Mouse (Mus musculus) cerebellum, postnatal 36 days (tissue): ENCODE results near the gene Tuft1.
A peak's percentile ranks its signal among the peaks of the same experiment; 100 is the strongest.
"Not testable (repeated sequence)": the region's sequence is repeated elsewhere in the genome, so short reads cannot be mapped to it uniquely, and the experiment has no call there.

Experiments used
- DNase-seq, 2 experiments: peaks; one replicate each; pipeline ENCODE4 v3.0.0; 2021 to 2022; ENCODE audit warnings: mixed read lengths in 2 of 2

Gene Tuft1

DNA sequence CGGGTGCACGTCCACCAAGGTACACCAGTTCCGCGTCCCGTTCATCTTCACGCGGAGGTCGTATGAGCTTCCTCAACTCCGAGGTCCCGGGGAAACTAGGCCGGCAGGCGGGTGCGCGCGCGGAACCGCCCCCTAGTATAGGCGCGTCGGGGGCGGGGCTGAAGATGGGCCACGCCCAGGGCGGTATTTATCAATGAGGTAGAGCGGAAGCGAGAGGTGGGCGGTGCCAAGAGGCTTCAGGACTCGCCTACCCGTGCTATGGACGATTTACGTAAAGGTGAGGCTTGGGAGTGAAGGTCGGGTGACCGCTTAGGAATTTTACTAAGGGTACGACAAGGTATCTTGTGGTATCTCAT lies at the start of gene Tuft1:
TSS of gene Tuft1 (minus strand) at position 133 of the 356 bp plus-strand sequence.
- DNase-seq = peak; percentile 45 to 59

DNA sequence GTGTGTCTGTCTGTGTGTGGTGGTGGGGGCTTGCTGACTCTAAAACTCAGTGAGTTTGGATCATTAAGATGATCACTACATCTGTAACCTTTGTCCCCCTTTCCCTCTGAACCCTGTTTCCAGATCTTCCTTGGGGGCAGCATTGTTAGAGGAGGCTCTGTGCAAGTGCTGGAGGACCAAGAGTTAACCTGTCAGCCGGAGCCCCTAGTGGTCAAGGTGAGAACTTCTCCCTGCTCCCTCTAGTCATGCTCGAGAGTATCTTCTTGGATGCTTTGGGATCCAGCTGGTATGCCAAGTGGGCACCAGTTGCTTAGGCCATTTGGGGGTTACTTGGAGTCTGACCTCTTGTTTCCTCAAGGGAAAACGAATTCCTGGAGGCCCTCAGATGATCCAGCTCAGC lies 44.7 kb upstream of the Tuft1 start:
- DNase-seq = peak in 1 of 2 experiments; percentile 14

DNA sequence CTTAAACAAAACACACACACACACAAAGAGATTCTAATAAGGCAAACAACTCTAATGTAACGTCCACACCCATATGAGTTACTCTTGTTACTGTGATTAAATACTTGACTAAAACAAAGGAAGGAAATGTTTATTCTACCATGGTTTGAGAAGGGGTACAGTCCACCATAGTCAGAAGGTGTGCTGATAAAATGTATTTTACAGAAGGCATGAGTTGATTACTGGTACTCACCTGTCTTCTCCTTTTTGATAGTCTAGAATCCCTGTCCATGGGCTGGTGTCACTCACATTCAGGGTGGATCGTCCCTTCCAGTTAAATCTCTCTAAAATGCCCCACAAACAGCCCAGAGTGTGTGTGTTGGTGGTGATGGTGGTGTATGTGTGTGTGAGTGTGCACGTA lies 44.2 kb upstream of the Tuft1 start:
- DNase-seq = no peak

DNA sequence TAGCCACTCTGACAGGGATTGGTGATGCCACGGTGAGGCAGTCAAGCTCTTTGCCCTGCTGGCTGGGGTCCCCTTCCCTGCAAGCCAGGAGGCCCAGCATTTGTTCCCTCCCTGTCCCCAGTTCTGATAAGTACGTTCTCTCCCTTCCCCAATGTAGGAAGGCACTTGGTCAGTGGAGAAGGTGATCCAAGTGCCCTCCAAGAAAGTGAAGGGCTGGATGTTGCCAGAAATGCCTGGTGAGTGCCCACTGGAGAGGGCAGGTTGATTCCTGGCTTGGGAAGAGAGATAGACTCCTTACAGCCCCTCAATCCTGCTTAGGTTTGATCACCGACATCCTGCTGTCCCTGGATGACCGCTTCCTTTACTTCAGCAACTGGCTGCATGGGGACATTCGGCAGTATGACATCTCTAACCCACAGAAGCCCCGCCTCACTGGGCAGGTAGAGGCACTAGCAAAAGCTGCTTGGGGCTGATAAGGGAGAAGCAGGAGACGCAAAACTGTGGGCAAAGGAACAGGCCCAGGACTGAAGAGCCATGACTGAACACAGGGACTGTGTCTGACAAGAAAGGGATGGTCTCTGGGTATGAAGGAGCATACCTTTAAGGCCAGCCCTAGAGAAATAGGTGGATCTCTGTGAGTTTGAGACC lies 43.6 kb upstream of the Tuft1 start:
- not testable (repeated sequence) for DNase-seq

DNA sequence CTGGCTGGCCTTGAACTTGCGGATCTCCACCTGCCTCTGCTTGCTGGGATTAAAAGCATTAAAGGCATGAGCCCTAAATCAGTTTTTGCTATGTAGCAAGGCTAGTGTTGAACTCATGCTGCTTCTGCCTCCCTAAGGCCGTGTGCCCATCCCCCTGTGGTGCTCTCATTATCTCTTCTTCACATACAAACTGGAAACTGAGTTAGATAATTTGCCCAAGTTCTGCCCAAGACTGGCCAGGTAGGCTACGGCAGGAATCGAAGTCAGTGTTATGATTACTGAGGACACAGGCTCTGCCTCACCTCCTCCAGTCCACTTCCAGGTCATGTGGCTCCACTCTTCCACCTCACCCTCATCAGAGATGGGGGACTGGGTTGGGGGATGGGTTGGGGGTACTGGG lies 37.6 kb upstream of the Tuft1 start:
- not testable (repeated sequence) for DNase-seq

DNA sequence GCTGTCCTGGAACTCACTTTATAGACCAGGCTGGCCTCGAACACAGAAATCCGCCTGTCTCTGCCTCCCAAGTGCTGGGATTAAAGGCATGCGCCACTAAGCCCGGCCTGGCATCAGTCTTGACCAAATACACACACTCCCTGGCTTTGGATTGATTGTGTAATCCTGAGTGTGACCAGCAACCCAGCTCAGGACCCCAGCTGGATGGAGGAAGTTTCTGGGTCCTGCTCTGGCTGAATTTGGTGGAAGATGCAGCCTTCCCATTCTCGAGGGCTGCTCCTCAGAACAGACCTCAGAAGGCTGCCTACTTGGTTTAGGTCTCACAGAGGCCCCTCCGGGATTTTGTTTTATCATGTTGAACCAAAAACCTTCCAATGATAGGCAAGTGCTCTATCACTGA lies 36.9 kb upstream of the Tuft1 start:
- DNase-seq = not testable (repeated sequence)

DNA sequence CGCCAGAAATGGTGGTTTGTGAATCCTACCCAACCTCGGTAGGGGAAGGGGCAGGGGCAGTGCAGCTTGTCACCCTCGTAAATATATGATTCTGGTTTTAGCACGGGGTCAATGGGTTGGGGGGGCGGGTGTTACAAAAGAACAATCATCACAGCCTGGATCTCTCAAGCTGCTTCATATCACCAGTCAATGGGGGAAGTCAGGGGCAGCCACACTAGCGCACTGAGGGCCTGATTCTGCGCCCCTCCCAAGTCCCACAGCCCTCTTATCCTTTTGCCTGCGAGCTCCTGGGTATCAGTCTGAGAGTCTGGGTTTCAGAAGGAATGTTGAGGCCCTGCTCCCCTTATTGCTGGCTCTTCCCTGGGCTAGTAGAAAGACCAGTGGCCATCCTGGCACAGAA lies 35.2 kb upstream of the Tuft1 start:
- DNase-seq = not testable (repeated sequence)

DNA sequence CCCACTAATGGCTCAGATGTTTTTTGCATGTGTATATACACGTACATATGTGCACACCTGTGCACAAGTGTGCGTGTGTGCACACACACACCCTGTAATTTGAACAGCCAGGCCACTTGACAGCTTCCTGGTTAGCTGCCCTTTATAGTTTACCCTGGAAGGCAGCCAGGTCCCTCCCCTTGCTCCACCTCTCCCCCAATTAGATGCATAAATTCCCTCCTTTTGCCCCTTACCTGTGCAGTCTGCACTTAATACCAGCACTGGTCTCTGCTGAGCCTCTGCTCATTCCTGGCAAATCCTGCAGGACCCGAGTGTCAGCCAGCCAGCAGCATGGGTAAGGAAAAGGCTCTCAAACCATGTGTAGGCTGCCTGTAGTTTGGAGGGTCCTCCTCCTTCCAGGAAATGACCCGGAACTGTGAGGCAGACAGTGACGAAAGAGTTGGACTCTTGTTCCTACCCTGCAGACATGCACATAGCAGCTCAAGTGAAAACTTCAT lies 34.7 kb upstream of the Tuft1 start, which contains the start of gene Selenbp2:
TSS of gene Selenbp2 (plus strand) at position 228 of the 497 bp plus-strand sequence.
- no peak for DNase-seq

DNA sequence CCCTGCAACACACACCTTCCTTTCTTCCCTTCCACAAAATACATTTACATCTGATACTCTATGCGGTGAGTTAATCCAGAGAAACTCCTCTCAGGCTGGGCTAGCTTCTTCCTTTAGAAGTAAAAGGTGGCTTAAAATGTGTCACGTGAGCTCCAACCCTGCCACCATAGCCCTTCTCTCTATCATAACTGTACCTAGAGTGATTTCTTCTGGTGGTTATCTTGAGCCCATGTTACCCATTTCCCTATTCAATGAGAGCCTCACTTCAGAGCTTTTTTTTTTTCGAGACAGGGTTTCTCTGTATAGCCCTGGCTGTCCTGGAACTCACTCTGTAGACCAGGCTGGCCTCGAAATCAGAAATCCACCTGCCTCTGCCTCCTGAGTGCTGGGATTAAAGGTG lies 33.0 kb upstream of the Tuft1 start:
- not testable (repeated sequence) for DNase-seq

DNA sequence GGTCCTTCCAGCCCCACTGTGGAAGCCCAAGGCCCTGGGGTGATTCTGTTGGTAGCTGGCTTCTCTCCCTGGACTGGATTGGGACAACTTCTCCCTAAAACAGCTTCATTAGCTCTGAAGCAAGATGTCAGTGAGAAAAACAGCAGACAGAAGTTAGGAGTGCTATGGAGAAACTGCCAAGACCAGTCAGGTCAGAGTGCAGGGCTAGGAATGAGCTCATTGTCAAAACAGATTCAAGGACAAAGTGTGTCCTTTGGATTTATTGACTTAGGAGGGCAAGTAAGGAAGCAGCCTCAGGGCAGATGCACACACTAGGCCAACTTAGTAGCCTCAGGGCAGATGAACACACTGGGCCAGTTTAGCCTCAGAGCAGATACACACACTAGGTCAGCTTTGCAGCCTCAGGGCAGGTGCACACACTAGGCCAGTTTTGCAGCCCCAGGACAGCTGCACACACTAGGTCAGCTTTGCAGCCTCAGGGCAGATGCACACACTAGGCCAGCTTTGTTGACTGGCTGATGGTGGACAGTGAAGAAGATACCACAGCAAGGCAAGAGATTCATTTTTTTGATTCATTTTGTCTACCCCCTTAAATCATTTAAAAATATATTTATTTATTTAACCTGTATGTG lies 32.1 kb upstream of the Tuft1 start:
- DNase-seq = no peak

DNA sequence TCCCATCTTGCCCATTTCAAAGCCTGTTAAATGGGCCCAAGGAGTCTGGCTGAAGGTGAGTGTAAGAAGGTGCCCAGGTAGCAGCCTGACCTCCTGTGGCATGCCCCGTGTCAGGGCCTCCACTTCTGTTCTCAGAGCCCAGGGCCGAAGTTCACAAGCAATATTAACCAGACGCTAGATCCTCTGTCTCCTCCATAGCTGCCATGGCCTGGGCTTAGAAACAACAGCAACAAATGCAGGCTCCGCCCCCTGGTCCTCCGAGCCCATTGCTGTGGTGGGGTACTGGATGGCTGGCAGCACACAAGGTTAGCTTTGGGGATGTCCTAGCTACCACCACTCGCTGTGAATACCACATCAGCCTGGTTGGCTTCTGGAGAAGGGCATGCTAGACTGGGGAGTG lies 31.5 kb upstream of the Tuft1 start:
- not testable (repeated sequence) for DNase-seq

DNA sequence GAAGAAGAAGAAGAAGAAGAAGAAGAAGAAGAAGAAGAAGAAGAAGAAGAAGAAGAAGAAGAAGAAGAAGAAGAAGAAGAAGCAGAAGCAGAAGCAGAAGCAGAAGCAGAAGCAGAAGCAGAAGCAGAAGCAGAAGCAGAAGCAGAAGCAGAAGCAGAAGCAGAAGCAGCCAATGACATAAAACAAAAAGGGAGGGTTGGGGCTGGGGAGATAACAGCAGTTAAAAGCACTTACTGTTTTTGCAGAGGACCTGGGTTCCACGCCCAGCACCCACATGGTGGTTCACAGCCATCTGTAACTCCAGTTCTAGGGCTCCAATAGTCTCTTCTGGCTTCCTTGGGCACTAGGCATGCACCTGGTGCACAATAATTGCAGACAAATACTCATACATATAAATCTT lies 30.5 kb upstream of the Tuft1 start:
- DNase-seq = not testable (repeated sequence)

DNA sequence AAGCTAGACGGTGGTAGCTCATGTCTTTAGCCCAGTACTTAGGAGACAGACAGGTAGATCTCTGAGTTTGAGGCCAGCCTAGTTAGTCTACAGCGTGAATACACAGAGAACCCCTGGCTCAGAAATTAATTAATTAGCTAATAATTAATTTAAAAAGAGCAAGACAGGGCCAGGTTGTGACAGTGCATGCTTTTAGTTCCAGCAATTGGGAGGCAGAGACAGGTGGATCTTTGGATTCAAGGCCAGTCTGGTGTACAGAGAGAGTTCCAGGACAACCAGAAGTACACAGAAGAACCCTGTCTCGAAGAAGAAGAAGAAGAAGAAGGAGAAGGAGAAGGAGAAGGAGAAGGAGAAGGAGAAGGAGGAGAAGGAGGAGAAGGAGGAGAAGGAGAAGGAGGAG lies 30.0 kb upstream of the Tuft1 start:
- DNase-seq = not testable (repeated sequence)

DNA sequence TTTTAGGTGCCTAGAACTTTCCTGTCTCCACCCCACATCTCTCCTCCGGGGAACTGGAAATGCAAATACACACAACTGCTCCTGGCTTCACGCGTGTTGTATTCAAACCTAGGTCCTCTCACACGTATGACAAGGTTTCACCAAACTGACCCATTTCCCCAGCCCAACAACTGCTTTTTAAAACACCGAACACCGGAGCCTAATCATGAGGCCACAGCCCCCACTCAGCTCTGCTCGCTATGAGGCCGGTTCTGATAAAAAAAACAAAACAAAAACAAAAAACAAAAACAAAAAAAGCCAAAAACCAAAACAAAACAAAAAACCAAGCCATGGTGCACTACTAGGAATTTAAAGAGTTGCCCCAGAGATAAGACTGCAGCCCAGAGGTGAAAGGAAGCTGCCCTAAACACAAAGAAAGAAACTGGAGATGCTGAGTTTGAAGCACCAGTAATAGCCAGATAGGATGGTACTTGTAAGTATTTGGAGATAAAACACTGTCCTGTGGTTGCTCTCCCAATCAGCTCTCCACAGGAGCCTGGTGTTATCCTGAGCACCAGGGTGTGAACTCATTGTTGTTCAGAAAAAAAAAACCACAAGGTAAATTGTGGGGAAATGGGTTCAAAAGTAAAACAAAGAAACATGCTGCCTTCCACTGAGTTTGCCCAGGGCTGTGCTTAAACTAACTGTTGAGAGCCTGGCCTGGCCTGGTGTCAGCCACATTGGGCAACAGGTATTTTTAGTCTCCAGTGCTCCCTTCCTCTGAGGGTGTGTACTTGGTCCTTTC lies 27.5 kb upstream of the Tuft1 start:
- not testable (repeated sequence) for DNase-seq

DNA sequence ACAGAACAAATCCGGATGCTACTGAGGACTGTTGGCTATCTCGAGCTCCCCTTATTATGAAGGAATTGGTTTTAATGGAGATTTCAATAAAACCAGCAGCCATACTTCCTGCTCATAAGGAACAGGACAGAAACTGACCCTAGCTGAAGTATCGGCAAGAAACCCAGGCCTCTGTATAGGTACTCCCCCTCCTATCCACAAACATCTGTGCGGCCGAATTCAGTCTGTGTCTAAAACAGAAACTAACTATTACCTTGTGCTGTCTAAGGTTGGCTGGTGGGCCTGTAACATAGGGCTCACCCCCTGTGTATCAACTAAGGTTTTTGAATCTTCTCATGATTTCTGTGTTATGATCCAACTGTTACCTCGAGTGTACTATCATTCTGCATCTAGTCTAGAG lies 25.0 kb upstream of the Tuft1 start:
- no peak for DNase-seq

DNA sequence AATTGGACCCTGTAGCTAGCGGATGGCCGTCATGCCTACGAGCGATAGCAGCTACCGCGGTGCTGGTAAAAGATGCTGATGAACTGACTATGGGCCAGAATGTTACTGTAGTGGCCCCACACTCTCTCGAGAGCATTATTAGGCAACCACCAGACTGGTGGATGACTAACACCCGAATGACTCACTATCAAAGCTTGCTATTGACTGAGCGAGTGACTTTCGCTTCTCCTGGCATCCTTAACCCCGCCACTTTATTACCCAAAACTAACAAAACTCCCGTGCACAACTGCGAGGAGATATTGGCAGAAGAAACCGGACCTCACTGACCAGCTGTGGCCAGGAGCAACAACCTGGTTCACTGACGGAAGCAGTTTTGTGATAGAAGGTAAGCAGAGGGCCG lies 22.1 kb upstream of the Tuft1 start:
- DNase-seq = no peak

DNA sequence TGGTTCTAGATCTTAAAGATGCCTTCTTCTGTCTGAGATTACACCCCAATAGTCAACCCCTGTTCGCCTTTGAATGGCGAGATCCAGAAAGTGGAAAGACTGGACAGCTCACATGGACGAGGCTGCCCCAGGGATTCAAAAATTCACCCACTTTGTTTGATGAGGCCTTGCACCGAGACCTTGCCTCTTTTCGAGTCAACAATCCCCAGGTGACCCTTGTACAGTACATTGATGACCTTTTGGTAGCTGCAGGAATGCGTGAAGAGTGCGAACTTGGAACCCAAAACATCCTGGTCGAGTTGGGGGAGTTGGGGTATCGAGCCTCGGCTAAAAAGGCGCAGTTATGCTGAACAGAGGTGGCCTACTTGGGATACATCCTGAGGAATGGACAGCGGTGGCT lies 21.4 kb upstream of the Tuft1 start:
- DNase-seq = not testable (repeated sequence)

DNA sequence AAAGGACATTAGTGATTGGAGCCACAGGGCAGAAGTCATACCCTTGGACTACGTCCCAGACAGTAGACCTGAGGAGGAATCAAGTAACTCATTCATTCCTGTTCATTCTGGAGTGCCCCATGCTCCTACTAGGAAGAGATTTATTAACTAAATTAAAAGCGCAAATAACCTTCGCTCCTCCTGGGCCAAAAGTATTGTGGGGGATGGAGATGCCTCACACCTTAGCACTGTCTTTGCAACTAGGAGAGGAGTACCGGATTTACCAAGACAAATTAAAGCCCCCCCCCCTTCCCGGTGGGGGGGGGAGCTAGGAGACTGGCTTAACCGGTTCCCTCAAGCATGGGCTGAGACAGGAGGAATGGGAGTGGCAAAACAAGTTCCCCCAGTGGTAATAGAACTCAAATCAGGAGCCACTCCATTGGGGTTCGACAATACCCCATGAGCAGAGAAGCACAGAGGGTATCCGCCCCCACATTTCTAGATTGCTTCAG lies 20.7 kb upstream of the Tuft1 start:
- DNase-seq = no peak

DNA sequence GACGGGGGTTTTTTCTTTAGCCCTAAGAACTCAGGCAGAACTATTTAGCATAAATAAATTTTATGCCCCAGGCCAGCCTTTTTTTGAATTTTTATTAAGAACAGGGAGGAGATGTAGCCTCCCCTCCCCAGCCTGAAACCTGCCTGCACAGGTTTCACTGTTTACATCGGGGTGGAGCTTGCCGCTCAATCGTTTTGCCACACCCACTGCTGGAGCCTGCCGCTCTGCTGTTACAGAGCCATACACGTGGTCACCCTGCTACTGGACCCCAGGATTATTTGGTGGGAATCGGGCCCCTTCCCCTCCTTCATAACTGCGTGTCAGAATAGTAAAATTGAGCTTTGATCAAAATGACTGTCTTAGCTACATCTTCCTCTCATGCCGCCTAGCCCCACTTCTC lies 16.4 kb upstream of the Tuft1 start:
- DNase-seq = not testable (repeated sequence)

DNA sequence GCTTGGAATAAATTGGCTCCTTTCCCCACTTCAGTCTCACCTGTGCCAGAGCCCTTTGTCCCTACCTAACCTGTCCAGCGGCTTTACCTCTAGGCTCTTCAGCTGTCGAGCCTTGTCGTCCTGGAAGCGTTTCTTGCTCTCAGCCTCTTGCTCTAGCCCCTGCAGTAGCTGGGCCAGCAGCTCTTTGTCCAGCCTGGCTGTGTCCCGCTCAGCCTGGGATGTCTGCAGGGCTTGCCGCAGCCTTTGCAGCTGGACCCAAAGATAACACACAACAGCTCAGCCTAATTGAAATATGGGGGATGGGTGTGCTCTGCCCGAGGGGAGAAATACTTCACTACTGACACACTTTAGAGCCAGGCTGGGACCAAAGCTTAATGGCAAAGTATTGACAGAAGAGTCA lies 7.2 kb upstream of the Tuft1 start:
- DNase-seq = not testable (repeated sequence)

DNA sequence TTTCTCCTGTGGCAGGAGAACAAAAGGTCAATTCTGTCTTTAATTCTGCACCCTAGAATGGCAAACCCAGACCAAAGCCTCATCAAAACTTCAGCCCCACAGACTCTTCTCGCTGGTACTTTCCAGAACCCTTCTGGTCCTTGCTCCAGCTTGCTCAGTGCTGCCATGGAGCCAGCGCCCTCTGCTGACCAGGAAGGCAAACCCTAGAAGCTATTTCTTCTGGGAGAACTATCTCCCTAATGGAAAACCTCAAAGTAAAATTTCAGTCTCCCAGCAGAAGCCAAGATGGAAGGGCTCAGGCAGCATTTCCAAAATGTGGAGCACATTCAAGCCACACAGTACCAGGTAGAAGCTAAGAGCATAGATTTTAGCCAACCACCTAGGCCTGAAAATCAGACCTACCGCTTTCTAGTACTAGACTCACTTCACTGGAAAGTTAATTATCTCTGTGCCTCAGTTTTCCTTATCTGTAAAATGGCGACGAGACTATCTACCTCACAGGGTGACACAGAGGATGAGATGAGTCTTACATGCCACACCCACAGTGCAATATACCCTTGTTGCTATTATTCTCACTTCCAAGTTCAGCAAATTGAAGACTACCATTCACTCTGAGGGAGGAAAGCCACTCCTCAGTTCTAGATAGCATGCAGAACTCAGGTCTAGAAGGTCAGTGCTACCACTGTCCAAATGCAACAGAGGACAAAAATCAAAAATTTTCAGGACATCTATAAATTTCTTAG lies 6.6 kb upstream of the Tuft1 start:
- DNase-seq = not testable (repeated sequence)

DNA sequence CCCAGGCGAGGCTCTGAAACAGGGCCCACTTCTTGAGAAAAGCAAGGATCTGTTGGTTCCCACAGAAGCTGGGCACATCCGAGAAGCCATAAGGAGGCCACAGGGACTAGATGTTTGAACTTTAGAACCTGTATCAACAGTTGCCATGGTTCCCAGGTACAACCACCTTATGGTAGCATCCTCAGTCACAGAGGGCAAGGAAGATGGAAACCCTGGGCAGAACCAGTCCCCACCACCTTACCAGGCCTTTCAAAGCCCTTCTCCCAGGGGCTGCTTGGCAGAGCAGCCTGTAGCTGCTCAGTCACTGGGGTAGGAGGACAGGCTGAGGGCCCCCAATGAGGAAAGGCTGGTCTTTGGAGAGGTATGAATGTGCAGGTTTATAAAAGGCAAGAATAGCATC lies 2.2 kb upstream of the Tuft1 start:
- not testable (repeated sequence) for DNase-seq
